ENCODE assay signal across 8 mouse cellular contexts in the genomic region with DNA sequence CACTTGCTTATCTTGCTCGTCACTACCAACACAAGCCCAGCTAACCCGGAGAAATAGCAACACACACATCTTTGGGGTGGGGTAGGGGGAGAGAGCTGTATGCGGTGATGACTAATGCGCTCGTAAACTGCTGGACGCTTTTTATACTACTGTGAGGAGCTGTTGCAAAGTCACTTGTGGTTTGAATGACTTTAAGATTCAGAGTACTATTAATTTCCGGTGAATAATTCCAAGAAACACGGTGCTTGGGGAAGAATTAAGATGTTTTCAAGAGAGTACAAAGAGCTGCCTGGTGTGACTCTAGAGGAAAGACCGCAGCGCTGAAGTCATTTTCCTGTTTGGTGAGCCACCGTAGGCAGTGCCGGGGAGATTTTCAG. TPM values are rescaled to one million over a fixed set of nuclear protein-coding genes. Genes with fewer than 3 reads are reported as not detected.
DNase-seq lines count a peak whose midpoint lies in the region; ATAC-seq and TF ChIP-seq lines count a peak whose summit lies in the region.

No protein-coding gene starts in this region.

- ATAC-seq in limb, embryonic 12.5 days (ENCODE audit: insufficient number of reproducible peaks, insufficient read depth, low FRiP score, low TSS enrichment, low read depth) = no peak

- 0 out of 2 replicates have a peak overlapping the region, but pooled peaks have one; percentile 2 for H3K4me2 ChIP-seq in limb, embryonic 12.5 days

- H3K27ac ChIP-seq in thymus, adult 2 months (ENCODE audit: control insufficient read depth, insufficient read depth, low read length) = no peak overlapping the region
- H3K27ac ChIP-seq in limb, embryonic 12.5 days = peak overlapping the region; percentile 76
- no peak overlapping the region for H3K27ac ChIP-seq in cerebellum, adult 2 months (ENCODE audit: insufficient read depth, low read length)

- H3K36me3 ChIP-seq in thymus, adult 2 months (ENCODE audit: control insufficient read depth, insufficient read depth, low read length) = no peaks in the 10 kb centered on the region
- no peaks in the 10 kb centered on the region for H3K36me3 ChIP-seq in limb, embryonic 12.5 days

- 4% methylated on average over 12 of the region's 12 CpGs for WGBS in thymus, adult 2 months
- 33% methylated on average over 12 of the region's 12 CpGs for WGBS in limb, embryonic 12.5 days
- 79% methylated on average over 12 of the region's 12 CpGs for WGBS in cerebellum, adult 2 months

- H3K27me3 ChIP-seq in thymus, adult 2 months (ENCODE audit: control insufficient read depth, insufficient read depth, low read length) = no peaks in the 10 kb centered on the region
- H3K27me3 ChIP-seq in limb, embryonic 12.5 days = no peaks in the 10 kb centered on the region
- H3K27me3 ChIP-seq in cerebellum, adult 2 months (ENCODE audit: control insufficient read depth, insufficient read depth, low read length) = no peaks in the 10 kb centered on the region

- TF ChIP-seq POLR2A in thymus, adult 2 months (IDR thresholded peaks at IDR 0.05; ENCODE audit: control insufficient read depth, extremely low read depth, insufficient read depth, low read length, poor library complexity) = no peak
- TF ChIP-seq POLR2A in cerebellum, adult 2 months (IDR thresholded peaks at IDR 0.05; ENCODE audit: borderline replicate concordance, insufficient read depth, low read length) = no peak

- TF ChIP-seq CTCF in thymus, adult 2 months (IDR thresholded peaks at IDR 0.05; ENCODE audit: borderline replicate concordance, control insufficient read depth, extremely low read depth, insufficient read depth, low read length, poor library complexity) = no peak
- TF ChIP-seq CTCF in cerebellum, adult 2 months (IDR thresholded peaks at IDR 0.05; ENCODE audit: borderline replicate concordance, insufficient read depth, low read depth, low read length) = no peak

- H3K9me3 ChIP-seq in limb, embryonic 12.5 days = no peaks in the 10 kb centered on the region

- no peak overlapping the region for H3K9ac ChIP-seq in limb, embryonic 12.5 days (replicated peaks)

- no peak overlapping the region for H3K4me3 ChIP-seq in thymus, adult 2 months (ENCODE audit: control insufficient read depth, insufficient read depth, low read length)
- no peak overlapping the region for H3K4me3 ChIP-seq in limb, embryonic 12.5 days (replicated peaks)
- H3K4me3 ChIP-seq in cerebellum, adult 2 months (replicated peaks; ENCODE audit: insufficient read depth, low read depth, low read length) = no peak overlapping the region

- peaks cover 21% of the 10 kb centered on the region for H3K4me1 ChIP-seq in thymus, adult 2 months (replicated peaks; ENCODE audit: control insufficient read depth, insufficient read depth, low read length)
- H3K4me1 ChIP-seq in limb, embryonic 12.5 days (replicated peaks) = peaks cover 50% of the 10 kb centered on the region
- H3K4me1 ChIP-seq in cerebellum, adult 2 months (ENCODE audit: control insufficient read depth, insufficient read depth, low read length) = no peaks in the 10 kb centered on the region

- DNase-seq in adrenal gland, adult (ENCODE audit: inconsistent age in 2 of 2, low spot score in 1 of 2) = peak; percentile 36 to 74
- no peak for DNase-seq in adrenal gland, postnatal 10 days
- peak; percentile 14 for DNase-seq in thymus, adult 2 months
- no peak for DNase-seq in thymus, postnatal 10 days (ENCODE audit: low spot score in 2 of 2)
- DNase-seq in cerebellum, adult 2 months = no peak
- no peak for DNase-seq in spleen, postnatal 36 days (ENCODE audit: low spot score in 2 of 2)
- no peak for DNase-seq in right cerebral cortex, postnatal 4 days

RNA-seq across cellular contexts. Expression of a gene that starts 45.3 kb away (rescaled TPM):
- 100 to 1,000 TPM in 1 of 2 experiments, 10 to 100 TPM in 1; 32.3 to 159 TPM for total RNA-seq in adrenal gland, postnatal 10 days (2021)
- 12.4 and 17.2 TPM in 2 replicates for polyA plus RNA-seq in thymus, adult 2 months (2012; rRNA removed)
- 25.7 and 29.0 TPM in 2 replicates for polyA plus RNA-seq in limb, embryonic 12.5 days (2016; fragmentation: Nextera tagmentation; extraction: Ambion mirVana)
- polyA plus RNA-seq in cerebellum, adult 2 months (2012; rRNA removed) = 30.0 and 32.4 TPM in 2 replicates

Comparison
In these comparisons a context has a peak if more than half of its experiments do, and no peak if none do; other contexts are left out.
1. DNase-seq: peak in adrenal gland, adult (2 of 2) and thymus, adult 2 months (single experiment); none in adrenal gland, postnatal 10 days (single experiment), thymus, postnatal 10 days (0 of 2), cerebellum, adult 2 months (0 of 2), spleen, postnatal 36 days (0 of 2) and right cerebral cortex, postnatal 4 days (single experiment).